Mouse (Mus musculus): ENCODE measurements around the gene Otub1.

The Otub1 gene

GRCm38 (mm10) chr19:7205753-7206736, at the start of gene Otub1:
Gene Otub1, minus strand, starts transcription at chr19:7206316.
- DNase-seq (ENCODE audit: low spot score) = peak; percentile 96

- no peak for DNase-seq (ENCODE audit: low spot score)
Measured at GRCm38 (mm10) chr19:7246021-7246420, 39.9 kb upstream of the Otub1 start.

- DNase-seq (ENCODE audit: low spot score) = peak; percentile 97
Measured at GRCm38 (mm10) chr19:7240782-7241690, 34.9 kb upstream of the Otub1 start, which contains the start of gene Naa40. Gene Naa40, minus strand, starts transcription at chr19:7241183.

- no peak for DNase-seq (ENCODE audit: low spot score)
Measured at GRCm38 (mm10) chr19:7240291-7240690, 34.2 kb upstream of the Otub1 start.

- DNase-seq (ENCODE audit: low spot score) = no peak
Measured at GRCm38 (mm10) chr19:7239574-7239973, 33.5 kb upstream of the Otub1 start.

GRCm38 (mm10) chr19:7236742-7237141, 30.6 kb upstream of the Otub1 start:
- no peak for DNase-seq (ENCODE audit: low spot score)

- DNase-seq (ENCODE audit: low spot score) = no peak
Measured at GRCm38 (mm10) chr19:7236011-7236410, 29.9 kb upstream of the Otub1 start.

GRCm38 (mm10) chr19:7235461-7235860, 29.3 kb upstream of the Otub1 start:
- DNase-seq (ENCODE audit: low spot score) = no peak

GRCm38 (mm10) chr19:7234537-7235221, 28.6 kb upstream of the Otub1 start:
- peak; percentile 84 for DNase-seq (ENCODE audit: low spot score)

GRCm38 (mm10) chr19:7226511-7226914, 20.4 kb upstream of the Otub1 start:
- DNase-seq (ENCODE audit: low spot score) = no peak

- no peak for DNase-seq (ENCODE audit: low spot score)
Measured at GRCm38 (mm10) chr19:7225096-7225690, 19.1 kb upstream of the Otub1 start.

- DNase-seq (ENCODE audit: low spot score) = no peak
Measured at GRCm38 (mm10) chr19:7224253-7224652, 18.1 kb upstream of the Otub1 start.

GRCm38 (mm10) chr19:7223488-7223887, 17.4 kb upstream of the Otub1 start:
- no peak for DNase-seq (ENCODE audit: low spot score)

GRCm38 (mm10) chr19:7222196-7222595, 16.1 kb upstream of the Otub1 start:
- DNase-seq (ENCODE audit: low spot score) = no peak

- no peak for DNase-seq (ENCODE audit: low spot score)
Measured at GRCm38 (mm10) chr19:7218753-7219152, 12.6 kb upstream of the Otub1 start.

GRCm38 (mm10) chr19:7217926-7218267, 11.8 kb upstream of the Otub1 start:
- DNase-seq (ENCODE audit: low spot score) = no peak

GRCm38 (mm10) chr19:7217162-7217925, 11.2 kb upstream of the Otub1 start, which contains the start of gene Cox8a:
Gene Cox8a, minus strand, starts transcription at chr19:7217616.
- peak; percentile 98 for DNase-seq (ENCODE audit: low spot score)

GRCm38 (mm10) chr19:7214484-7214883, 8.4 kb upstream of the Otub1 start:
- no peak for DNase-seq (ENCODE audit: low spot score)

- DNase-seq (ENCODE audit: low spot score) = no peak
Measured at GRCm38 (mm10) chr19:7213010-7213409, 6.9 kb upstream of the Otub1 start.

GRCm38 (mm10) chr19:7212216-7212615, 6.1 kb upstream of the Otub1 start:
- DNase-seq (ENCODE audit: low spot score) = no peak
